Mouse (Mus musculus): ENCODE measurements around the gene Msln. TPM values are rescaled to one million over a fixed set of nuclear protein-coding genes. Genes with fewer than 3 reads are reported as not detected.
"Not testable (repeated sequence)": the region's sequence is repeated elsewhere in the genome, so short reads cannot be mapped to it uniquely, and the experiment has no call there.

The Msln gene
- polyA plus RNA-seq, 1 experiment = 8.4 TPM

- DNase-seq (ENCODE audit: low read depth, low spot score) = no peak
- 74% methylated on average over 10 of the region's 10 CpGs for WGBS
Measured at GRCm38 (mm10) chr17:25775318-25776062, 21.3 kb upstream of the Msln start.

- WGBS = under 1% methylated on average over 37 of the region's 37 CpGs
- peak; percentile 93 for DNase-seq (ENCODE audit: low read depth, low spot score)
Measured at GRCm38 (mm10) chr17:25773549-25774120, 19.5 kb upstream of the Msln start, which contains the start of gene Narfl. Gene Narfl, plus strand, starts transcription at chr17:25773776.

- WGBS = 51% methylated on average over 9 of the region's 9 CpGs
- no peak for DNase-seq (ENCODE audit: low read depth, low spot score)
Measured at GRCm38 (mm10) chr17:25769331-25769730, 15.2 kb upstream of the Msln start.

- no peak for DNase-seq (ENCODE audit: low read depth, low spot score)
- 69% methylated on average over 5 of the region's 5 CpGs for WGBS
Measured at GRCm38 (mm10) chr17:25765886-25766285, 11.7 kb upstream of the Msln start.

GRCm38 (mm10) chr17:25762591-25762990, 8.4 kb upstream of the Msln start:
- DNase-seq (ENCODE audit: low read depth, low spot score) = no peak
- WGBS = 46% methylated on average over 3 of the region's 3 CpGs

- 48% methylated on average over 4 of the region's 4 CpGs for WGBS
Measured at GRCm38 (mm10) chr17:25761561-25761970, 7.4 kb upstream of the Msln start.

GRCm38 (mm10) chr17:25760148-25760547, 6.0 kb upstream of the Msln start:
- whole genome bisulfite sequencing = 70% methylated on average over 8 of the region's 8 CpGs

More at GRCm38 (mm10) chr17:25761561-25761970, 7.4 kb upstream of the Msln start:
- no peak for DNase-seq (ENCODE audit: low read depth, low spot score)

GRCm38 (mm10) chr17:25757691-25758090, 3.5 kb upstream of the Msln start:
- 55% methylated on average over 3 of the region's 3 CpGs for WGBS
- no peak for DNase-seq (ENCODE audit: low read depth, low spot score)

More at GRCm38 (mm10) chr17:25760148-25760547, 6.0 kb upstream of the Msln start:
- no peak for DNase-seq (ENCODE audit: low read depth, low spot score)

GRCm38 (mm10) chr17:25756378-25757242, 2.4 kb upstream of the Msln start:
- WGBS = 53% methylated on average over 9 of the region's 9 CpGs
- DNase-seq (ENCODE audit: low read depth, low spot score) = no peak

- WGBS = 19% methylated on average over 4 of the region's 4 CpGs
Measured at GRCm38 (mm10) chr17:25755627-25756377, 1.6 kb upstream of the Msln start.

GRCm38 (mm10) chr17:25755086-25755485, 908 bp upstream of the Msln start:
- 79% methylated on average over 4 of the region's 4 CpGs for WGBS
- no peak for DNase-seq (ENCODE audit: low read depth, low spot score)

More at GRCm38 (mm10) chr17:25755627-25756377, 1.6 kb upstream of the Msln start:
- no peak for DNase-seq (ENCODE audit: low read depth, low spot score)

- 9% methylated on average over 5 of the region's 5 CpGs for WGBS
- no peak for DNase-seq (ENCODE audit: low read depth, low spot score)
Measured at GRCm38 (mm10) chr17:25751446-25751845, 2.7 kb downstream of the Msln start.

GRCm38 (mm10) chr17:25749314-25749713, 4.9 kb downstream of the Msln start:
- DNase-seq (ENCODE audit: low read depth, low spot score) = no peak
- 81% methylated on average over 6 of the region's 6 CpGs for WGBS

- DNase-seq (ENCODE audit: low read depth, low spot score) = no peak
- 95% methylated on average over 4 of the region's 4 CpGs for WGBS
Measured at GRCm38 (mm10) chr17:25748238-25748637, 5.9 kb downstream of the Msln start.

GRCm38 (mm10) chr17:25744311-25744710, 9.9 kb downstream of the Msln start:
- DNase-seq (ENCODE audit: low read depth, low spot score) = no peak
- WGBS = 71% methylated on average over 10 of the region's 10 CpGs

GRCm38 (mm10) chr17:25743831-25744230, 10.3 kb downstream of the Msln start:
- no peak for DNase-seq (ENCODE audit: low read depth, low spot score)
- WGBS = 80% methylated on average over 9 of the region's 9 CpGs

- WGBS = 70% methylated on average over 12 of the region's 12 CpGs
- not testable (repeated sequence) for DNase-seq (ENCODE audit: low read depth, low spot score)
Measured at GRCm38 (mm10) chr17:25741471-25741870, 12.7 kb downstream of the Msln start.

- WGBS = 74% methylated on average over 7 of the region's 7 CpGs
Measured at GRCm38 (mm10) chr17:25738861-25739260, 15.3 kb downstream of the Msln start.

GRCm38 (mm10) chr17:25735745-25736144, 18.4 kb downstream of the Msln start, which contains the start of gene Mslnl:
Gene Mslnl, plus strand, starts transcription at chr17:25736042.
- 34% methylated on average over 3 of the region's 3 CpGs for WGBS

More at GRCm38 (mm10) chr17:25738861-25739260, 15.3 kb downstream of the Msln start:
- no peak for DNase-seq (ENCODE audit: low read depth, low spot score)

More at GRCm38 (mm10) chr17:25735745-25736144, 18.4 kb downstream of the Msln start, which contains the start of gene Mslnl:
- no peak for DNase-seq (ENCODE audit: low read depth, low spot score)

Measured in large intestine, adult 2 months (tissue).